Mouse (Mus musculus) liver, embryonic 14.5 days (tissue): ENCODE results near the gene Armc2.

Experiments
- CTCF ChIP-seq: IDR thresholded peaks from 2 replicates; pipeline ENCODE4 v1.5.1; 2016; ENCODE audit warnings: antibody characterized with exemption, low read depth, control low read depth
- EP300 ChIP-seq: IDR thresholded peaks from 2 replicates; pipeline ENCODE4 v1.6.1; 2016; ENCODE audit warnings: antibody characterized with exemption, low read depth

DNA sequence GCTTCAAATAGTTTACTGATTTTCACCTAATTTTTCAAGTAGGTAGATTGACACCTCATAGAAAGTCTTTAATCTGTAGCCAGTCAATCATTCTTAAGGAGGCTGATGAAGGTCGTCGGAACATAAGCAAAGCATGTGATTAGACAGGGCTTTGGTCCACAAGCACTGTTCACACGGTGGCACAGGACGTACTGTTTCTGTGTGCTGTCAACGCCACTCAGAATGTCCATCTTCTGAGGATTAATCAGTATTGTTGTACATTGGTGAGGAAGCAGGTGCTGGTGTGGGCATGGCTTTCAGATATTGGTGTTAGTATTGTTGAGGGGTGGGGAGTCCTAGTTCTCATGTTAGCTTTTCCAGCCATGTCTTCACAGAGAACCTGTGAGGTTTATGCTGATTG lies 128.7 kb downstream of the Armc2 start:
- TF ChIP-seq CTCF (no peak), EP300 (no peak)
